Mouse (Mus musculus): ENCODE data around the gene Acbd5.

DNA sequence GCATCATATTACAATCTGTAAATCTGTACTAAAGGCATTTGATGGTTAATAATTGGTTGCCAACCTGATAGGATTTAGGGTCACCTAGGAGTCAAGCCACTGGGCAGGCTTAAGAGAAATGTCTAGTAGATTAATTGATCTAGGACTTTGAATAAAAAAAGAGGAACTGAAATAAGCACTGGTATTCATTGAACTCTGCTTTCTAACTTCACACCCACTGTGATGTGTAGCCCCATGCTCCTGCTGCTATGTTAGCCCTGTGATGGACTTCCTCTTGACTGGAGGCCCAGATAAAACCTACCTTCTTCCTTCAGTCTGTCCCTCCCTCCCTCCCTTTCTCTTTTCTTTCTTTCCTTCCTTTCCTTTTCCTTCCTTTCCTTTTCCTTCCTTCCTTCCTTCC lies 29.1 kb downstream of the Acbd5 start:
- no peak for TF ChIP-seq CTCF (IDR thresholded peaks at IDR 0.05; ENCODE audit: borderline replicate concordance, control insufficient read depth, extremely low read depth, insufficient read depth, low read length, poor library complexity)
- no peak for TF ChIP-seq POLR2A (IDR thresholded peaks at IDR 0.05; ENCODE audit: control insufficient read depth, extremely low read depth, insufficient read depth, low read length, poor library complexity)
